Mouse (Mus musculus): ENCODE measurements around the gene Eci3. TPM values are rescaled to one million over a fixed set of nuclear protein-coding genes. Genes with fewer than 3 reads are reported as not detected.
"Not testable (repeated sequence)": the region's sequence is repeated elsewhere in the genome, so short reads cannot be mapped to it uniquely, and the experiment has no call there.

Gene Eci3
- polyA plus RNA-seq (2012; rRNA removed): 0.30 and 0.44 TPM in 2 replicates

- no peak for DNase-seq (ENCODE audit: extremely low spot score in 1 of 2, low spot score in 1 of 2)
These were observed at the start of gene Eci3 for GRCm38 (mm10) chr13:34963511-34964397. Eci3 (minus strand) TSS chr13:34963810.

- DNase-seq (ENCODE audit: extremely low spot score in 1 of 2, low spot score in 1 of 2): no peak
These were observed 32.3 kb upstream of the Eci3 start for GRCm38 (mm10) chr13:34995925-34996324.

GRCm38 (mm10) chr13:34993983-34994811 lies 30.6 kb upstream of the Eci3 start:
- DNase-seq (ENCODE audit: extremely low spot score in 1 of 2, low spot score in 1 of 2): peak; percentile 83 to 90

DNA sequence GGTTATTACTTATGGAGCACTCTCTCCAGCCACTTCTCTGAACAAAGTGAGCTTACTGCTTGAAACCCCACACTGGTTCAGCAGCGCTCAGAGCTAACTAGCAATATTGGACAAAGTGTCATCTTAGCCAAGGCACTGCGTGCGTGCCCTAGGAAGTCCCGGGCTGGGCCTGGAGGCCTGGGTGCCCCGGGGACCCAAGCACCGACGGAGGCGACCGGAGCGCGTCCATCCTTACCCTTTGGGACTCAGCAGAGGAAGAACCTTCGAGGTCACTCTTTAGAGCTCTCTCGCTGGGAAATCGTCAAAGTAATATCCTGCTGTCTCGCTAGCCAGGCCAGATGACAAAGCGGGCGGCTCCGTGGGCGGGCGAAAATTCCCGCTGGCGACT lies 30.0 kb upstream of the Eci3 start:
- DNase-seq (ENCODE audit: extremely low spot score in 1 of 2, low spot score in 1 of 2): no peak

DNA sequence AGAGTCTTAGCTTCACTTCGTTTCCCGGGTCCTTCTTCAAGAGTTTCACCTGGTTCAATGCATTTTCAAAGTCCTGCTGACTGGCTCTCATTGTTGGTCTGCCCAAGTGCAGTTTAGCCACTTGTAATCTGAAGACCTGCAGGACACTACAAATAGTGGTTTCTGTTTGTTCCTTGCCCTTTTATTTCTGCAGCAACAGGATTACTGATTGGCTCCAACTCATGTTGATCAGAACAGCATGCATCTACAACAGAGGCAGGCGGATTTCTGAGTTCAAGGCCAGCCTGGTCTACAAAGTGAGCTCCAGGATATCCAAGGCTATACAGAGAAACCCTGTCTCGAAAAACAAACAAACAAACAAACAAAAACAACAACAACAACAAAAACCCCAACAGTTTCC lies 29.5 kb upstream of the Eci3 start:
- DNase-seq (ENCODE audit: extremely low spot score in 1 of 2, low spot score in 1 of 2): no peak

GRCm38 (mm10) chr13:34991581-34992273 lies 28.1 kb upstream of the Eci3 start:
- DNase-seq (ENCODE audit: extremely low spot score in 1 of 2, low spot score in 1 of 2): no peak

- not testable (repeated sequence) for DNase-seq (ENCODE audit: extremely low spot score in 1 of 2, low spot score in 1 of 2)
These were observed 19.9 kb upstream of the Eci3 start for GRCm38 (mm10) chr13:34983479-34983878.

DNA sequence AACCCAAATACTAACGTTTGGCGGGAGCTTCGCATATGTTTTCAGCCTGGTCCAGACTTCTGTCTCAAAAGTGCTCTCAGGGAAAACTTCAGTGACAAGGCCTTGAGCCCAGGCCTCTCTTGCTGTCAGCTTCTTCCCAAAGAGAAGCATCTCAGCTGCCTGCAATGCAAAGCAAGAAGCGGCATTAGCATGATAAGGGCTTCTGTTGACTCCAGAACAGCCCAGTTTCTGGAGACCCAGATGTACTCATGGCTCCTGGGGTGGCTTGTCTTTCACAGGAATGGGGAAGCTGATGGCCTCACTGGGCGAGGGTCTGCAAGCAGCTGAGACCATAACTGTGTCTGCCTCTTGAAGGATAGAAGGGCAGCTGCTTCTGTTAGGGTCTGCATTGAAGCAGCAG lies 15.0 kb upstream of the Eci3 start:
- DNase-seq (ENCODE audit: extremely low spot score in 1 of 2, low spot score in 1 of 2): not testable (repeated sequence)

- no peak for DNase-seq (ENCODE audit: extremely low spot score in 1 of 2, low spot score in 1 of 2)
These were observed 13.8 kb upstream of the Eci3 start for GRCm38 (mm10) chr13:34977410-34977809.

GRCm38 (mm10) chr13:34976116-34976515 lies 12.5 kb upstream of the Eci3 start:
- DNase-seq (ENCODE audit: extremely low spot score in 1 of 2, low spot score in 1 of 2): no peak

- no peak for DNase-seq (ENCODE audit: extremely low spot score in 1 of 2, low spot score in 1 of 2)
These were observed 10.2 kb upstream of the Eci3 start for GRCm38 (mm10) chr13:34973770-34974169.

- peak in 1 of 2 experiments; percentile 39 for DNase-seq (ENCODE audit: extremely low spot score in 1 of 2, low spot score in 1 of 2)
These were observed 9.5 kb upstream of the Eci3 start for GRCm38 (mm10) chr13:34973149-34973548.

GRCm38 (mm10) chr13:34972456-34972855 lies 8.8 kb upstream of the Eci3 start:
- DNase-seq (ENCODE audit: extremely low spot score in 1 of 2, low spot score in 1 of 2): not testable (repeated sequence)

- not testable (repeated sequence) for DNase-seq (ENCODE audit: extremely low spot score in 1 of 2, low spot score in 1 of 2)
These were observed 2.0 kb upstream of the Eci3 start for GRCm38 (mm10) chr13:34965647-34966046.

DNA sequence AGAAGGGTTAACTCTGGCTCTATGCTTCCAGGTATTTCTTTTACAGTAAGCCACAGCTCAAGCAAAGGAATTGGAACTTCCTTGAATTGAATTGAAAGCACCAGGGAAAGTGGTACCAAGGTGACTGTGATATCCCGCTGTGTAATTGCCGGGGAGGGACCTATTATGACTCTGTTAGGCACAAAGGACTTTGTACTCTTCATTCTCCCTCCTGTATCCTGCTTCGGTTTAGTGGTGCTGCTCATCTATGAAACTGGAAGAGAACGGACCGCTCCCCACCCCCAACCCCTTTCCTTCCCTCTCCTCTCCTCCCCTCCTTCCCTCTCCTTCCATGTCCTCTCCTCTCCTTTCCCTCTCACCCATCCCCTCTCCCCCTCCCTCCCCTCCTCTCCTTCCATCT lies 1.3 kb upstream of the Eci3 start:
- no peak for DNase-seq (ENCODE audit: extremely low spot score in 1 of 2, low spot score in 1 of 2)

- DNase-seq (ENCODE audit: extremely low spot score in 1 of 2, low spot score in 1 of 2): no peak
These were observed 809 bp upstream of the Eci3 start for GRCm38 (mm10) chr13:34964419-34964818.

- no peak for DNase-seq (ENCODE audit: extremely low spot score in 1 of 2, low spot score in 1 of 2)
These were observed 2.4 kb downstream of the Eci3 start for GRCm38 (mm10) chr13:34960996-34961770.

DNA sequence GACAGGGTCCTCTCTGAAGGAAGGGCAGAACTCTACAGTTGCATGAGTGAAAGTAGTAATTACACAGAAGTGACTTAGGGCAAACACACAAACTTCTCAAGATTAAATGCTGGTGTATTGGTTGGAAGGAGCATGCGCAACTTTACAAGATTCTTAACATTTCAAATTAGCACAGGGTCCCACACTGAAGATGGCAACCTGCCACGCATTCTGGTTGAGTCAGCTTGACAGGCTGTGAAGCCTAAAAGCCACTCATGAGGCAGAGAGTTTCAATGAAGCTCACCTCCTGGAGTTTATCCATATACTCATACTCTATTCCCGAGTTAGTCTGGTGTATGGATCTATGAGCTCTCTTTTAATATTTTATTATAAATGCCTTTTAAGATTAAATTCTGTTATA lies 5.5 kb downstream of the Eci3 start:
- DNase-seq (ENCODE audit: extremely low spot score in 1 of 2, low spot score in 1 of 2): not testable (repeated sequence)

GRCm38 (mm10) chr13:34956901-34957300 lies 6.7 kb downstream of the Eci3 start:
- DNase-seq (ENCODE audit: extremely low spot score in 1 of 2, low spot score in 1 of 2): no peak

- not testable (repeated sequence) for DNase-seq (ENCODE audit: extremely low spot score in 1 of 2, low spot score in 1 of 2)
These were observed 12.2 kb downstream of the Eci3 start for GRCm38 (mm10) chr13:34951437-34951836.
